Mouse (Mus musculus): ENCODE data around the gene Bok. TPM values are rescaled to one million over a fixed set of nuclear protein-coding genes. Genes with fewer than 3 reads are reported as not detected.
"Not testable (repeated sequence)": the region's sequence is repeated elsewhere in the genome, so short reads cannot be mapped to it uniquely, and the experiment has no call there.

Gene Bok
- total RNA-seq (2021), result 1 to 10 TPM in 1 of 2 experiments, under 1 TPM in 1; 0.90 to 1.5 TPM
- long read RNA-seq, experiment 1, partial matches to known transcripts, result 1 of 1 reads
- long read RNA-seq, experiment 1, other reads (novel, unspliced or antisense), result 0 of 1 reads
- long read RNA-seq, experiment 2, partial matches to known transcripts, result 0 of 1 reads
- long read RNA-seq, experiment 2, other reads (novel, unspliced or antisense), result 0 of 1 reads

DNA sequence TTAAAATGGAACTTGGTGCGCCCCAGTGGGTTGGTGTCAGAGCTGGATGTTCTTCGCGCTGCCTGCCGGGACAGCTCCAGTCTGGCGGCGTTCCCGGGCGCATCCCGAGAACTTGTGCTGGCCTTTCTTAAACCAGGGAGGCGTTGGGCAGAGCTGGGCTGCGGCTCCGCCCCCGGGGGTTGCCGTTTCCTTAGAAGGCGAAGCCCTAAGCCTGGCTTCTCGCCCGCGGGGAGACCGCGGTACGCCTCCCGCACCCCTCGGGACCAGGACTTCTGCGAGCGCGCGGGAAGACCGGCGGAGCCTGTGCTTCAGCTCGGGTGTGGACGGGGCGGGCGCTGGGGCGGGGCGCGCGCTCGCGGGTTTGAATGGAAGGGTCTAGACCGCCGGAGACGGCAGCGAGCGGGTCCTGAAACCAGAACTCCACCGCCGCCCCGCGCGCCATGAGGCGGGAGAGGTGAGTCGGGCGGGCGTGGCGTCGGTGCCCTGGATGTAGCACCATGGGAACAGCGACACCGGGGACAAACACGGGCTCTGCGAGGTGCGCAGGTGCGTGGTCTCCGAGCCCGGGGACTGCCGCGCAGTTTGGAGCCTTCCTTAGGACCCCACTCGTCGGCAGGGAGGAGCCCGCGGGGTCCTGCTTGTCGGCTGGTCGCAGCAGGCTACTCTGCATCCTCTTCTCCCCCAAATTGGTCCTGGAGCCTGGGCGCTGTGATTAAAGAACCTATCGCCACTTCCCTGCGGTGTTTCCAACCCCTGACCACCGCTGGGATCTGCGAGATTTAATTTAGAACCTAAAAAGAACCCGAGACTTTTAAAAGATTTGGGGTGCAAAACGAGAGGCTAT lies at the start of gene Bok:
Bok (plus strand) TSS at position 260 of the 844 bp plus-strand sequence.
- DNase-seq, result peak; percentile 83

- DNase-seq, result no peak
Measured at GRCm38 (mm10) chr1:93636211-93636897, 49.1 kb upstream of the Bok start.

DNA sequence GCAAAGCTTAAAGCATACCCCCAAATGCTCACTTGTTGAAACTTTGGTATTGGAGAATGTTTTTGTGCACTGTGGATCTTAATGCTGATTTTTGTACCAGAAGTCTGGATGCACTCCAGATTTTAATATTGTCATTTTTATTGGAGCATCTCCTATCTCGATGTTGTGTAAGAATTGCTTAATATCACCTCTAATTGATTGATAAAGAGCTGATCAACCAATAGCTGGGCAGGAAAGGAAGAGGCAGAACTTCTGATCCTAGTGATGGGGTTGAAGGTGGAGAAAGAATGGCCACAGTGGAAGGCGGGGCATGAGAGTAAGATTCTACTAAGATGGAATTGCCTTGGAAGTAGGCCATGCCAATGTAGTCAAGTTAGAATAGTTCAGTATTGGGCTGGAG lies 43.5 kb upstream of the Bok start:
- no peak for DNase-seq

- DNase-seq, result no peak
Measured at GRCm38 (mm10) chr1:93642692-93643091, 42.8 kb upstream of the Bok start.

DNA sequence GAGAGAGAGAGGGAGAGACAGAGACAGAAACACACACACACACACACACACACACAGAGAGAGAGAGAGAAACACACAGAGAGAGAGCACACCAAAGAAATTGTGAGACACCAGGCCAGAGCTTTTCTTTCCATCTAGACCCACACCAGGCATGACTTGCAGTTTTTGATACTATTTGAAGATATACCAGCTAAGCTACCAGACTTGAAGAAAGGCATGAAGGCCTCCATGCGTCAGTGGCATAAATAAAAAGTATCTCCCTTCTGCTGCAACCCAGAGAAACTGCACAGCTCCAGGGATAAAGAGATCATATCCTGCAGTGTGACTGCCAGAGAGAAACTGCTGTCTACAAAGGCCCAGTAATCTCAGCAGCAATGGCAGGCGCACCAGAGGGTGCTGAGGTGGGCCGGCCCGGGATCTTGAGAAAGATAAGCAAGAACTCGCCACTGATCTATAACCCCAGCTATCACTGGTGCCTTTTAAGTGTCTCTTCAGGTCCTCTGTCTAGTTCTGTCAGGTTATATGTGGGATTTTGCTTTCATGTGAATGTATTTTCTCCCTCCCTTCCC lies 35.8 kb upstream of the Bok start:
- DNase-seq, result no peak

DNA sequence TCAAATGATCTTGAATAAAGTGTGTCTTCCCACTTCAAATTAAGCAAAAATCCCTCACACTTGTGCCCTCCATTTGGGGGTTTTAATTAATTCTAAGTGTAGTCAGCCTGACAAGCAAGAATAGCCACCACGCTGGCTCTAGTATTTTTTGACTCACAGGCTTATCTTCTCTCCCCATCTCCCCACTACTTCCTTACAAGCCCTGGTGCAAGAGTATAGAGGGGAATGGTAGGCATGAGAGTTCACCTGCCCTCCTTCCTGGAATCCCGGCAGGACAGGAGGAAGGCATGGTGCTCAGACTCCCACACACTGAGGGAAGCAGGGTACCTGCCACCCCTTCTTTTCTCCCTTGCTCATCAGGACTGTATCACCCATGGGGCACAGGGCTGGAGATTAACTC lies 31.2 kb upstream of the Bok start:
- DNase-seq, result no peak

GRCm38 (mm10) chr1:93654798-93655197 lies 30.7 kb upstream of the Bok start:
- DNase-seq, result no peak

GRCm38 (mm10) chr1:93656325-93657024 lies 29.0 kb upstream of the Bok start:
- no peak for DNase-seq

GRCm38 (mm10) chr1:93657025-93657360 lies 28.5 kb upstream of the Bok start:
- DNase-seq, result no peak

- DNase-seq, result not testable (repeated sequence)
Measured at GRCm38 (mm10) chr1:93658559-93658958, 26.9 kb upstream of the Bok start, which contains the start of gene Stk25. Gene Stk25 (minus strand): TSS chr1:93658659.

DNA sequence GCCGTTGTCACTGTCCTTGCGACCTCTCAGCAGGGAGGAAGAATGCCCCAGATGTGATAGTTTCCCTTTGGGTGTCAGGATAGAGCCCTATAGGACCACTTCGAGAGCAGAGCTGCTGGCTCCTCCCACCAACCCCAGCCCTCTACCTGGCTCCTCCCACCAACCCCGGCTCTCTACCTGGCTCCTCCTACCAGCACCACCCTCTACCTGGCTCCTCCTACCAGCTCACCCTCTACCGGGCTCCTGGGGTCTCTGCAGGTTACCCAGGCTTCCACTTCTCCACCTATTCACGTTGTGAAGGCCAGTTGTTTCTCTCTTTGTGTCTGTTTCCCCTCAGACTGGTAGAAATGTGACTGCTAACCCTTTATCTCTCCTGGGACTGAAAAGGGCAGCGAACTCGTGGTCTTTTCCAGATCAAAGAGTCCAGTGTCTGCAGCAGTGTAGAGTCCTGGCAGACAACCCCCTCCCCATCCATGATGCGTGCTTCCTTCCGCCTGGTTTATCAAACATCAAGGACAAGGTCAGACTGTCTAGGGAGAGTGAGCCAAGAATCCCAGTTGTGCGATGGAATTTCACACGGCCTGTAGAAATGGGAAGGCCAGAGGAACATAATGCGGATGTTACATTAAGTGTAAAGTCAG lies 17.6 kb upstream of the Bok start:
- DNase-seq, result no peak

- peak; percentile 74 for DNase-seq
Measured at GRCm38 (mm10) chr1:93668791-93669548, 16.5 kb upstream of the Bok start.

DNA sequence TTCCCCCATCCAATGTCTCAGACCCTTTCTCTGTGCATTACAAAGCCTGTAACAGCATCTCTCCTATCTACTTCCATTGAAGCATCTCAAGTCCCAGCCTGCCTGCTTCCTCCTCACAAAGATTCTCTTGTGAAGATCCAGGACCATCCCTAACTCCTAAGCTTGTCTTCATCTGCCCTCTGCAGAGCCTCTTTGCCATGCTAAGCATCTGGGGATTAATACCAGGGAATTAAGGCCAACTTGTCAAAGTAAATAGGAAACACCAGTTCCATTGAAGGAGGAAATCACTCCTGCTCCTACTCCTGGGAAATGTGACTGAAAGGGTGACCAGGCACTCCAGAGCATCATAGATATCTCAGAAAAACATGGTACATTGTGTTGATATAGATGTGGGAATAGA lies 15.5 kb upstream of the Bok start:
- DNase-seq, result no peak

DNA sequence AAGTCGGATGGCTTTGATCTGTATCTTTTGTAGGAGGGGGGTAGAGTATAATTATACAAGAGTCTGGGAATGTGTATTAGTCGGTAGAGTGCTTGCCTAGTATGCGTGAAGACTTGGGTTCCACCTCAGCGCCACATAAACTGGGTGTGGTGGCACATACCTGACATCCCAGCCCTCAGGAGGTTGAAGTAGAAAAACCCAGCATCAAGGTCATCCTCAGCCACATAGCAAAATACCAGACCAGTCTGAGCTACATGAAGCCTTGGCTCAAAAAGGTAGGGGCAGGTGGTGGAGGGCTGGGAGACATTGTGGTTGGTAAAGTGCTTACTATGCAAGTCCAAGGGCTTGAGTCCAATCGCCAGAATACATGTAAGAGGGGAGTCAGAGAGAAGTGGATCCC lies 12.8 kb upstream of the Bok start:
- DNase-seq, result no peak

DNA sequence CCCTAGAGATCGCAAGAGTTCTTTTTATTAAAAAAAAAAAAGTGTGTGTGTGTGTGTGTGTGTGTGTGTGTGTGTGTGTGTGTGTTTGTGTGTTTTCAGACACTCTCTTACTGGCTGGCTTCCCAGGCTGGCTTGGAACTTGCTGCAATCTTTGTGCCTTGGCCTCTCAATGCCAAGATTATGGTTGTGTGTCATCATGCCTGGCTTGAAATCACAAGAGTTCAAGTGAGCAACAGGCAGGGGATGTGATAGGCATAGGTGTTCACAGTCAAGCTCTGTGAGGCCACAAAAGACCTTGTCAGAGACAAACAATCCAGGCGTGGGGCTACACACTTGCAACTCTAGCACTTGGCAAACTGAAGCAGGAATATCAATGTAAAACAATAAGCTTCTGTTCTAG lies 7.1 kb upstream of the Bok start:
- peak; percentile 20 for DNase-seq

- peak; percentile 49 for DNase-seq
Measured at GRCm38 (mm10) chr1:93679889-93680568, 5.4 kb upstream of the Bok start.

DNA sequence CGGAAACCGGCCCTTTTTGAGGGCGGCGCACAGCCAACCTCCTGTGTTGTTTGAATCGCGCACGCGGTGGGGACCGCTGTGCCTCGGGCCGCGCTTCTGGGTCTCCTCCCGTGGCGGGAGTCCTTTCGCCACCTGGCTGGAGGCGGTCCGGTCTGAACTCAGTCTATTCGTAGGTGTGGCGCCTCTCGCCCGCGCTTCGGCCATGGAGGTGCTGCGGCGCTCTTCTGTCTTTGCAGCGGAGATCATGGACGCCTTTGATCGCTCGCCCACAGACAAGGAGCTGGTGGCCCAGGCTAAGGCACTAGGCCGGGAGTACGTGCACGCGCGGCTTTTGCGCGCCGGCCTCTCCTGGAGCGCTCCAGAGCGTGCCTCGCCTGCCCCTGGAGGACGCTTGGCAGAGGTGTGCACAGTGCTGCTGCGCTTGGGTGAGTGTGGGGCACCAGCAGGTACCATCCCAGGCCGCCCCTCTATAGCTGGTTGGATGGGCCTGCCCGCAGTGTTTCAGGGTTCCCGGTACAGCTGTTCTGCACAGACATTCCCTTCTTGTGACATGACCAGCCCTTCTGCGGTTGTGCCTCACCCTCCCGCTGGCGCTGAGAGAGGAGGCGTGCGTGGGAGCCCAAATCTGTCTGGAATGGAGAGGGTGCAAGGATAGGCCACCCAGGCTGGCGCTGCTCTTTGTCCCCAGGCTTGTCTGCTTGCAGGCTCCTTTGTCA lies 943 bp downstream of the Bok start:
- DNase-seq, result peak; percentile 27

DNA sequence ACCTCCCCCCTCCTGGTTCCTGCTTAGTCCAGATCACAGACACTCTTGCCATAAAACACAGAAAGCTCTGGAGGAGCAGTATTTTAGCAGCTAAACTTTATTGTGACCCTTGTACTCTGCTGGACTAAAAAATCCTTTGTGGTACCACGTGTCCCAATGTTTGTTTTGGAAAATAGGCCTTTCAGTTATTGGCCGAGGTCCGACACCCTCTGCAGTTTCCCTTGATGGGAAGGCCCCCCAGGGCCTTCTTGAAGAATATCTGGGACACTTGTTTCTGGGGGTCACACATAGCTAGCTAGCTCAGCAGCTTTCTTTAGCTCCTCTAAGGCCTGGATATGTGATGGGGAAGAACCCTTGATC lies 1.5 kb downstream of the Bok start:
- DNase-seq, result no peak

DNA sequence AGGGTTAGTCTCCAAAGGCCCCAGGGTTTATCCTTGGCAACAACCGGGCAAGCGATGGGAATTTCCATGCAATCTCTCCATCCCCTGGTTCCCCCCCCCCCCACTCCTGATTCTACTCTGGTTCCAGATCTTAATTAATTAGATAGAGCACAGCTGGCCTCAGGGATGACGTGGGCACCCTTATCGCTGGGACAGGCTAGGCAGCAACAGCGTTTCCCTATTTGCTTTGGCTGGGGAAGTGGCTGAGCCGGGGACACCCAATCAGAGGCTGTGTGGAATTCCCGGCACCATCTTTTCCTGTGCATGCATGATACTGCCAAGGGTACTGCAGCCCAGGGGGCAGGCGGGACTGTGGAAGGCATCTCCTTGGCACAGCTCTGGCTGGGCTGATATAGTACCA lies 2.7 kb downstream of the Bok start:
- peak; percentile 12 for DNase-seq

All from gastrocnemius, postnatal 25 days (tissue).